Mouse (Mus musculus): ENCODE results near the gene Prkar1b.

- TF ChIP-seq CTCF (IDR thresholded peaks at IDR 0.05) (peak; percentile 15; the same call in 1 of the 2 replicates), EP300 (IDR thresholded peaks at IDR 0.05) (no peak)
These were observed 39.5 kb downstream of the Prkar1b start for GRCm38 (mm10) chr5:139110140-139110855.

Data from lung, postnatal 0 days (tissue).